ENCODE assay signal across 9 mouse cellular contexts in genomic region chr11:118443201-118443970, GRCm38 (mm10). TPM values are rescaled to one million over a fixed set of nuclear protein-coding genes. Genes with fewer than 3 reads are reported as not detected.
DNase-seq lines count a peak whose midpoint lies in the region; ATAC-seq and TF ChIP-seq lines count a peak whose summit lies in the region.
"Had no signal": no experiment of that assay in that cellular context is flagged by ENCODE, and none has a peak within 500 bp of the region (broad histone marks: within the 10 kb centered on the region; RNA-seq: fewer than 3 reads in every experiment).

No protein-coding gene starts in this region.

- no peak overlapping the region for H3K4me3 ChIP-seq in heart, embryonic 12.5 days
- H3K4me3 ChIP-seq in midbrain, postnatal 0 days (ENCODE audit: low read depth, low read length), result no peak overlapping the region

- no peak overlapping the region for H3K27ac ChIP-seq in heart, embryonic 12.5 days (ENCODE audit: poor library complexity, severe bottlenecking)
- H3K27ac ChIP-seq in midbrain, postnatal 0 days (ENCODE audit: low read depth, low read length), result no peak overlapping the region
- H3K27ac ChIP-seq: macrophage had no signal

- TF ChIP-seq CTCF in midbrain, postnatal 0 days (IDR thresholded peaks at IDR 0.05), result peak; percentile 86

- ATAC-seq in heart, embryonic 12.5 days (ENCODE audit: insufficient number of reproducible peaks, low FRiP score), result no peak
- ATAC-seq in midbrain, postnatal 0 days (ENCODE audit: low FRiP score), result no peak

- intact Hi-C loops in heart, postnatal 36 days (cut with DNase I), result loop anchor here (1.0 kb wide), 1 partner anchor 20 kb away; no protein-coding TSS in a partner anchor

- H3K9ac ChIP-seq in heart, embryonic 12.5 days, result no peak overlapping the region
- no peak overlapping the region for H3K9ac ChIP-seq in midbrain, postnatal 0 days (replicated peaks; ENCODE audit: low read length, poor library complexity, severe bottlenecking)

- H3K36me3 ChIP-seq in heart, embryonic 12.5 days, result no peaks in the 10 kb centered on the region
- H3K36me3 ChIP-seq in midbrain, postnatal 0 days (ENCODE audit: insufficient read depth, low read length), result no peaks in the 10 kb centered on the region

- peaks cover 21% of the 10 kb centered on the region for H3K4me1 ChIP-seq in heart, embryonic 12.5 days (replicated peaks)
- no peaks in the 10 kb centered on the region; the same call in 1 of the 2 replicates for H3K4me1 ChIP-seq in midbrain, postnatal 0 days (ENCODE audit: insufficient read depth, low read length)

- WGBS in heart, embryonic 12.5 days, result 32% methylated on average over 11 of the region's 11 CpGs
- 36% methylated on average over 11 of the region's 11 CpGs for WGBS in midbrain, postnatal 0 days

- peak; percentile 71 to 87 for DNase-seq in heart, adult 18-20 months
- DNase-seq in ES-CJ7 (ENCODE audit: low read depth, low spot score), result peak; percentile 40
- peak; percentile 62 to 83 for DNase-seq in cerebellum, postnatal 4 days (ENCODE audit: low spot score in 2 of 2)
- DNase-seq in heart, postnatal 36 days, result peak; percentile 81 to 88
- peak; percentile 55 to 56 for DNase-seq in layer of hippocampus, postnatal 36 days
- DNase-seq in midbrain, postnatal 0 days (ENCODE audit: low spot score), result peak; percentile 71
- DNase-seq in thymus, postnatal 36 days, result peak; percentile 66 to 71

- no peak overlapping the region for H3K4me2 ChIP-seq in heart, embryonic 12.5 days
- no peak overlapping the region for H3K4me2 ChIP-seq in midbrain, postnatal 0 days (ENCODE audit: low read depth, low read length, poor library complexity, severe bottlenecking)

- no peaks in the 10 kb centered on the region for H3K9me3 ChIP-seq in heart, embryonic 12.5 days (replicated peaks)
- H3K9me3 ChIP-seq in midbrain, postnatal 0 days (ENCODE audit: low read length), result no peaks in the 10 kb centered on the region

- H3K27me3 ChIP-seq in heart, embryonic 12.5 days (replicated peaks), result peaks cover 22% of the 10 kb centered on the region
- H3K27me3 ChIP-seq in midbrain, postnatal 0 days (ENCODE audit: insufficient read depth, low read length), result 0 out of 2 replicates have a peak, but pooled peaks cover 5% of the 10 kb centered on the region

RNA-seq across cellular contexts. Expression of gene C1qtnf1, which starts 15.4 kb away (rescaled TPM):
- 10 to 100 TPM; 13.4 to 16.4 TPM for total RNA-seq in heart, adult 18-20 months (2021)
- polyA plus RNA-seq in heart, embryonic 12.5 days (2016; fragmentation: Nextera tagmentation; extraction: Ambion mirVana), result 4.9 and 5.5 TPM in 2 replicates
- 10 to 100 TPM; 19.8 to 24.5 TPM for total RNA-seq in heart, postnatal 36 days (2021)
- total RNA-seq in layer of hippocampus, postnatal 36 days (2021), result 1 to 10 TPM; 2.2 to 2.7 TPM
- 7.8 and 8.7 TPM in 2 replicates for total RNA-seq in midbrain, postnatal 0 days (2014; rRNA removed)
- 5.2 and 5.5 TPM in 2 replicates for polyA plus RNA-seq in midbrain, postnatal 0 days (2015; fragmentation: Nextera tagmentation; extraction: Ambion mirVana)

RNA-seq across cellular contexts. Expression of gene Cant1, which starts 24.5 kb away (rescaled TPM):
- total RNA-seq in heart, adult 18-20 months (2021), result 10 to 100 TPM; 17.5 to 18.6 TPM
- polyA plus RNA-seq in heart, embryonic 12.5 days (2016; fragmentation: Nextera tagmentation; extraction: Ambion mirVana), result 23.6 and 23.7 TPM in 2 replicates
- total RNA-seq in heart, postnatal 36 days (2021), result 10 to 100 TPM; 16.4 to 18.3 TPM
- 10 to 100 TPM; 39.9 TPM for total RNA-seq in layer of hippocampus, postnatal 36 days (2021)
- total RNA-seq in midbrain, postnatal 0 days (2014; rRNA removed), result 51.5 and 55.3 TPM in 2 replicates
- polyA plus RNA-seq in midbrain, postnatal 0 days (2015; fragmentation: Nextera tagmentation; extraction: Ambion mirVana), result 30.0 and 32.2 TPM in 2 replicates

RNA-seq across cellular contexts. Expression of gene Engase, which starts 33.2 kb away (rescaled TPM):
- 1 to 10 TPM; 4.2 to 5.1 TPM for total RNA-seq in heart, adult 18-20 months (2021)
- 4.5 and 4.6 TPM in 2 replicates for polyA plus RNA-seq in heart, embryonic 12.5 days (2016; fragmentation: Nextera tagmentation; extraction: Ambion mirVana)
- total RNA-seq in heart, postnatal 36 days (2021), result 1 to 10 TPM; 5.4 to 7.4 TPM
- total RNA-seq in layer of hippocampus, postnatal 36 days (2021), result 10 to 100 TPM; 15.2 to 15.5 TPM
- 8.7 and 13.6 TPM in 2 replicates for total RNA-seq in midbrain, postnatal 0 days (2014; rRNA removed)
- polyA plus RNA-seq in midbrain, postnatal 0 days (2015; fragmentation: Nextera tagmentation; extraction: Ambion mirVana), result 5.1 and 5.3 TPM in 2 replicates

RNA-seq across cellular contexts. Expression of gene Lgals3bp, which starts 41.5 kb away (rescaled TPM):
- 10 to 100 TPM; 19.6 to 34.9 TPM for total RNA-seq in heart, adult 18-20 months (2021)
- polyA plus RNA-seq in heart, embryonic 12.5 days (2016; fragmentation: Nextera tagmentation; extraction: Ambion mirVana), result 4.5 and 5.1 TPM in 2 replicates
- total RNA-seq in heart, postnatal 36 days (2021), result 10 to 100 TPM; 26.2 to 48.2 TPM
- total RNA-seq in layer of hippocampus, postnatal 36 days (2021), result 10 to 100 TPM; 17.1 to 17.3 TPM
- total RNA-seq in midbrain, postnatal 0 days (2014; rRNA removed), result 17.4 and 19.0 TPM in 2 replicates
- polyA plus RNA-seq in midbrain, postnatal 0 days (2015; fragmentation: Nextera tagmentation; extraction: Ambion mirVana), result 14.2 and 14.9 TPM in 2 replicates
